Mouse (Mus musculus) MEL (cell line): Measurements from ENCODE around the gene Tcte1. TPM values are rescaled to one million over a fixed set of nuclear protein-coding genes. Genes with fewer than 3 reads are reported as not detected.

ENCODE experiments used
- DNase-seq: peaks from one replicate; pipeline ENCODE4 v3.0.0; 2011; ENCODE audit warnings: low read depth, low spot score
- H3K27ac ChIP-seq: 2 replicates; pipeline ENCODE4 v1.5.1; 2012; ENCODE audit warnings: low read depth, mild to moderate bottlenecking, control low read depth, low read length, moderate library complexity; ENCODE audit not compliant: control insufficient read depth
- H3K27me3 ChIP-seq, 2 experiments: fragments of 150-350 bp in 1 of 2; sonication (generic) in 1 of 2; 2 replicates each; pipeline ENCODE4 v1.6.1; 2012; ENCODE audit warnings: low read length in 2 of 2, mild to moderate bottlenecking in 2 of 2, improper control_type of control experiment in 1 of 2, moderate library complexity in 1 of 2; ENCODE audit not compliant: insufficient read depth in 2 of 2, control insufficient read depth in 1 of 2
- H3K36me3 ChIP-seq, 2 experiments: 2 replicates each; pipeline ENCODE4 v1.6.1; 2012 to 2014; ENCODE audit warnings: low read length in 2 of 2, improper control_type of control experiment in 1 of 2, inconsistent platforms in 1 of 2, mild to moderate bottlenecking in 1 of 2; ENCODE audit not compliant: insufficient read depth in 2 of 2, control insufficient read depth in 1 of 2
- H3K4me1 ChIP-seq, 2 experiments: fragments of 150-350 bp in 1 of 2; sonication (generic) in 1 of 2; 2 replicates each; pipeline ENCODE4 v1.6.1; 2012; ENCODE audit warnings: low read length in 2 of 2, improper control_type of control experiment in 1 of 2, mild to moderate bottlenecking in 1 of 2; ENCODE audit not compliant: insufficient read depth in 2 of 2, control insufficient read depth in 1 of 2
- H3K4me3 ChIP-seq, 2 experiments: fragments of 150-350 bp in 1 of 2; sonication (generic) in 1 of 2; 2 replicates each; pipeline ENCODE4 v1.5.1; 2012; ENCODE audit warnings: low read depth in 2 of 2, low read length in 2 of 2, mild to moderate bottlenecking in 2 of 2, moderate library complexity in 2 of 2, control low read depth in 1 of 2, improper control_type of control experiment in 1 of 2; ENCODE audit not compliant: control insufficient read depth in 1 of 2, insufficient read depth in 1 of 2
- H3K79me2 ChIP-seq: 2 replicates; pipeline ENCODE4 v1.6.1; 2012; ENCODE audit warnings: mild to moderate bottlenecking, low read length, moderate library complexity; ENCODE audit not compliant: control insufficient read depth, poor library complexity, insufficient read depth
- H3K9ac ChIP-seq: 2 replicates; pipeline ENCODE4 v1.6.1; 2012; ENCODE audit warnings: low read depth, mild to moderate bottlenecking, control low read depth, low read length, moderate library complexity; ENCODE audit not compliant: control insufficient read depth, poor library complexity, severe bottlenecking
- H3K9me3 ChIP-seq: fragments of 150-350 bp; sonication (generic); replicated peaks from 2 replicates; pipeline ENCODE4 v1.6.1; 2012; ENCODE audit warnings: mild to moderate bottlenecking, low read length, improper control_type of control experiment, moderate library complexity; ENCODE audit not compliant: insufficient read depth
- BHLHE40 ChIP-seq: IDR thresholded peaks from 2 replicates; pipeline ENCODE4 v1.6.1; 2012; ENCODE audit warnings: low read depth, mild to moderate bottlenecking, inconsistent platforms, low read length, improper control_type of control experiment, borderline replicate concordance
- CHD1 ChIP-seq: IDR thresholded peaks from 2 replicates; pipeline ENCODE4 v1.6.1; 2012; ENCODE audit warnings: low read depth, mild to moderate bottlenecking, inconsistent platforms, low read length, improper control_type of control experiment
- CTCF ChIP-seq, 3 experiments: IDR thresholded peaks in 2 of 3; conservative IDR thresholded peaks in 1 of 3; 2 replicates each; pipeline ENCODE4 v1.5.1; 2011 to 2012; ENCODE audit warnings: low read length in 3 of 3, low read depth in 2 of 3, mild to moderate bottlenecking in 2 of 3, improper control_type of control experiment in 1 of 3, inconsistent platforms in 1 of 3, mixed read lengths in 1 of 3, moderate library complexity in 1 of 3; ENCODE audit not compliant: control insufficient read depth in 1 of 3, insufficient read depth in 1 of 3, poor library complexity in 1 of 3, severe bottlenecking in 1 of 3
- ETS1 ChIP-seq: IDR thresholded peaks from 2 replicates; pipeline ENCODE4 v1.6.1; 2012; ENCODE audit warnings: low read depth, mild to moderate bottlenecking, inconsistent platforms, low read length, improper control_type of control experiment, moderate library complexity
- HCFC1 ChIP-seq: IDR thresholded peaks from 2 replicates; pipeline ENCODE4 v1.6.1; 2012; ENCODE audit warnings: low read depth, mild to moderate bottlenecking, inconsistent platforms, low read length, improper control_type of control experiment, moderate library complexity
- KAT2A ChIP-seq: conservative IDR thresholded peaks from 2 replicates; pipeline ENCODE4 v1.6.1; 2012; ENCODE audit warnings: low read depth, low read length, improper control_type of control experiment, inconsistent platforms
- MAFK ChIP-seq: IDR thresholded peaks from 2 replicates; pipeline ENCODE4 v1.6.1; 2011; ENCODE audit warnings: low read depth, mild to moderate bottlenecking, low read length, improper control_type of control experiment, borderline replicate concordance
- MXI1 ChIP-seq: IDR thresholded peaks from 2 replicates; pipeline ENCODE4 v1.6.1; 2011; ENCODE audit warnings: mild to moderate bottlenecking, low read depth, low read length, improper control_type of control experiment
- RAD21 ChIP-seq: IDR thresholded peaks from 2 replicates; pipeline ENCODE4 v1.6.1; 2011; ENCODE audit warnings: mild to moderate bottlenecking, low read depth, low read length, improper control_type of control experiment
- SMC3 ChIP-seq: IDR thresholded peaks from 2 replicates; pipeline ENCODE4 v1.6.1; 2011; ENCODE audit warnings: low read depth, low read length, improper control_type of control experiment
- TBP ChIP-seq: IDR thresholded peaks from 2 replicates; pipeline ENCODE4 v1.8.0; 2011; ENCODE audit warnings: low read depth, low read length, improper control_type of control experiment
- USF1 ChIP-seq: IDR thresholded peaks from 2 replicates; pipeline ENCODE4 v1.6.1; 2014; ENCODE audit warnings: low read depth, mild to moderate bottlenecking, inconsistent platforms, low read length, improper control_type of control experiment, moderate library complexity
- ZMIZ1 ChIP-seq: IDR thresholded peaks from 2 replicates; pipeline ENCODE4 v1.6.1; 2012; ENCODE audit warnings: low read depth, mild to moderate bottlenecking, inconsistent platforms, low read length, improper control_type of control experiment, moderate library complexity
- polyA plus RNA-seq, 2 experiments: library from polyadenylated mRNA; stranded (reverse) in 1 of 2; unstranded in 1 of 2; fragments of >175 nt in 1 of 2; fragments of >200 nt in 1 of 2; gene quantifications; 2 replicates each; pipeline versions ENCODE4 v1.2.1 to v1.2.4; 2012; ENCODE audit warnings: low replicate concordance in 2 of 2, low read depth in 1 of 2; ENCODE audit not compliant: insufficient read length in 2 of 2, insufficient read depth in 1 of 2, missing spikeins in 1 of 2
- total RNA-seq: library from RNA; depleted of rRNA; stranded (reverse); fragments of 300-350 nt; gene quantifications from 2 replicates; pipeline ENCODE4 v1.2.3, GENCODE M21; 2012

The Tcte1 gene
- total and polyA plus RNA-seq, 3 experiments: not detected

DNA sequence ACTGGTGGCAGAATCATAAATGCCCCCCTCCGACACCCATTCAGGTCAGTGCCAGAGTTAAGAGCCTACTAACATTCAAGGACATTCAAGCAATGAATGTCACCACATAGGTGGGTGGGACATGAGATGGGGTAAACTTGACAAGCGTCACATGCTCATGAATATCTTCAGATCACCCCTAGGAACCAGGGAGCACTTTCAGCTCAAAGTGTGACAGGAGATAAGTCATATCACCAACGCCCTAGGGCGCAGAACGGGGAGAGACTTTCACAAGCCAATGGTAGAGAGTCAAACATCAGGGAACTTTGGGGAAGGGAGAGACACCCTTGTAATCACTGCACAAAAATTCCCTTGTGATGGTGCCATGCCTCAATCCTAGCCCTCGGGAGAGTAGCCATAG is 59.0 kb downstream of the Tcte1 start (continued):
- TF ChIP-seq BHLHE40 (peak; percentile 73; the same call in 1 of the 2 replicates), MXI1 (peak; percentile 60; the same call in 1 of the 2 replicates), USF1 (peak; percentile 84)

DNA sequence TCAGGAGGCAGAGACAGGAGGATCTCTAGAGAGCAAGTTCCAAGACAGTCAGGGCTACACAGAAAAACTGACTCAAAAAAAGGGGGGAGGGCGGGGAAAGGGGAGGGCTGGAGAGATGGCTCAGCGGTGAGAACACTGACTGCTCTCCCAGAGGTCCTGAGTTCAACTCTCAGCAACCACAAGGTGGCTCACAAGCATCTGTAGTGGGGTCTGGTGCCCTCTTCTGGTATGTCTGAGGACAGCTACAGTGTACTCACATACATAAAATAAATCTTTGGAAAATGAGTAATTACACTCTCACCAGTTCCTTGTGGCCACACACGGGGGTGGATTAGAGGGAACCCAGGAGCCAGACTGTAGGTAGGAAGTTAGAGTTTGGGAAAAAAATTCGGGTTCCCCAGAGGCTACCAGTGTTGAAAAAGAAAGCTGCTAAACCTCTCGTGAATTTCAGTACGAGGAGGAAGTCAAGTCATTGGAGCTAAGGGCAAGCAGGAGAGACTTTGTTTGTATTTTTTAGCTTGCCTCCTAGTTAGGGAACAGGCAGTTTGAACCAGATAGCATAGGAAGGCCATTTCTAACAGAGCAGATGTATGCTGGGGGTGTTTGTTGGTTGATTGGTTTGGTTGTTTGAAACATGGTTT is 59.6 kb downstream of the Tcte1 start:
- Histone ChIP-seq H3K4me3 (no peak overlapping the region), H3K79me2 (no peaks in the 10 kb centered on the region), H3K27me3 (no peaks in the 10 kb centered on the region), H3K4me1 (peaks cover 19 to 38% of the 10 kb centered on the region in 2 experiments), H3K27ac (peak overlapping the region; percentile 59), H3K36me3 (peaks cover 0 to 27% of the 10 kb centered on the region in 2 experiments; a peak in 3 of 4 replicates), H3K9ac (no peak overlapping the region), H3K9me3 (no peaks in the 10 kb centered on the region)
- DNase-seq: peak; percentile 64
- TF ChIP-seq RAD21 (peak; percentile 17), SMC3 (peak; percentile 64), CHD1 (no peak), ZMIZ1 (no peak), CTCF (IDR thresholded peaks at IDR 0.05 in 2 of 3, conservative IDR thresholded peaks at IDR 0.05 in 1 of 3; ENCODE audit: control insufficient read depth in 1 of 3, insufficient read depth in 1 of 3, low read depth in 2 of 3, low read length in 3 of 3, poor library complexity in 1 of 3, severe bottlenecking in 1 of 3) (peak; percentile 60 to 82 (median 61)), TBP (0 out of 2 replicates have a peak, but pooled peaks have one; percentile 15), HCFC1 (0 out of 2 replicates have a peak, but pooled peaks have one; percentile 14), KAT2A (no peak), MAFK (no peak)

- Histone ChIP-seq H3K27ac (peak overlapping the region; percentile 43; the same call in 1 of the 2 replicates), H3K4me1 (peaks cover 14 to 31% of the 10 kb centered on the region in 2 experiments), H3K36me3 (peaks cover 3 to 20% of the 10 kb centered on the region in 2 experiments; a peak in 3 of 4 replicates), H3K27me3 (no peaks in the 10 kb centered on the region), H3K9ac (no peak overlapping the region), H3K9me3 (no peaks in the 10 kb centered on the region), H3K79me2 (no peaks in the 10 kb centered on the region), H3K4me3 (no peak overlapping the region)
- DNase-seq: peak; percentile 61
- TF ChIP-seq MXI1 (no peak), ETS1 (peak; percentile 72; the same call in 1 of the 2 replicates)
Observed at GRCm38 (mm10) chr17:45584096-45584896, 61.1 kb downstream of the Tcte1 start.
